Mouse (Mus musculus) brain, embryonic 14.5 days (tissue): Measurements from ENCODE around the gene Lrrtm3.

Experiments used
- CTCF ChIP-seq: fragments of 200-500 bp; IDR thresholded peaks from 2 replicates; pipeline ENCODE4 v1.5.1; 2012; ENCODE audit warnings: inconsistent platforms, mild to moderate bottlenecking, moderate library complexity, borderline replicate concordance; ENCODE audit not compliant: insufficient read depth, insufficient read length; ENCODE audit errors: extremely low read depth
- POLR2A ChIP-seq: fragments of 200-500 bp; IDR thresholded peaks from 2 replicates; pipeline ENCODE4 v1.6.1; 2012; ENCODE audit warnings: mild to moderate bottlenecking, inconsistent platforms, borderline replicate concordance; ENCODE audit not compliant: poor library complexity, insufficient read depth, insufficient read length, severe bottlenecking; ENCODE audit errors: extremely low read depth

- TF ChIP-seq POLR2A (no peak), CTCF (no peak)
Measured at GRCm38 (mm10) chr10:63927334-63927733, 162.7 kb downstream of the Lrrtm3 start, which contains the start of gene Gm10118.
